Mouse (Mus musculus) liver, adult 2 months (tissue): ENCODE results near the gene Ddx19b.

Experiments
- CTCF ChIP-seq: fragments of 200-500 bp; IDR thresholded peaks from 2 replicates; pipeline ENCODE4 v1.5.1; 2011; ENCODE audit warnings: low read depth, low read length, control low read depth
- POLR2A ChIP-seq: fragments of 200-500 bp; IDR thresholded peaks from 2 replicates; pipeline ENCODE4 v1.6.1; 2011; ENCODE audit warnings: low read length, control low read depth; ENCODE audit not compliant: insufficient read depth; ENCODE audit errors: extremely low read depth

- TF ChIP-seq CTCF (no peak), POLR2A (no peak)
Observed at GRCm38 (mm10) chr8:111053827-111054518, 22.4 kb upstream of the Ddx19b start.
